Mouse (Mus musculus): ENCODE measurements at regions not wholly inside any gene's neighbourhood (a gene's known extent, or its start where the extent isn't known, plus 50 kb on each side); places are given as distances from the start of the nearest gene placed in this dataset.

DNA sequence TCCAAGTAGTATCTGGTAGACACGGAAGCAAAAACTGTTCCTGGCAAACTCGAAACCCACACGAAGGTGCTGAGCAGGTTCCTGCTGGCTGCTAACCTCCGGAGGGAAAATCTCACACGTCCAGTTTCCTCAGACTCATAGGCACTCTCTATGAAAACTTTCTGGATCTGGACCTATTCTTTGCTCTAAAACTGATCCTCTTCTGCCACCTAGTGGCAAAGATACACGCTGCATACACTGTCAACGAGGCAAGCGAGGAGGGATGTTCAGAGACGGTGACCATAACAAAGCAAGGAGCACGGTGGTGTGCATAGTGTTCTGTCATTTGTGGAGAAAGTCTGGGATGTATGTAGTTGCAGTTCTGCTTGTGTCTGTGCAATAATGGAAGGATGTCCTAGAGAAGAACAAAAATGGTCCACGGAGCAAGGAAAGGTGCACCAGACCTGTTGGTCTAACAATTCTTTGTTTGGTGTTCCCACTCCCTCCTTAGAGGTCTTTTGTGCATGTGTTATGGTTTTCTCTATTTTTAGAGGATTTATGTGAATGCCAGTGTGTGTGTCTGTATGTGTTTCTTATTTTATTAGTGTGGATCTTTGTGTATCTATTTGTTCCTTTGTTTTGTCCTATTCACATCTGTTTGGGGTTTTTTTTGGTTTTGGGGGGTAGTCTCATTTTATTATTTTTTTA, 57.0 kb upstream of the Siglech start:
- Histone ChIP-seq H3K4me3 (ENCODE audit: low read depth, low read length) (peak overlapping the region; percentile 12; the same call in 1 of the 2 replicates), H3K4me2 (ENCODE audit: low read depth, low read length, poor library complexity, severe bottlenecking) (peak overlapping the region; percentile 31), H3K27me3 (ENCODE audit: insufficient read depth, low read length) (no peaks in the 10 kb centered on the region), H3K27ac (ENCODE audit: low read depth, low read length) (no peak overlapping the region), H3K4me1 (ENCODE audit: insufficient read depth, low read length) (no peaks in the 10 kb centered on the region), H3K36me3 (ENCODE audit: insufficient read depth, low read length) (no peaks in the 10 kb centered on the region), H3K9ac (replicated peaks; ENCODE audit: low read length, poor library complexity, severe bottlenecking) (peak overlapping the region; percentile 33; the same call in 1 of the 2 replicates), H3K9me3 (ENCODE audit: low read length) (no peaks in the 10 kb centered on the region)
- 6% methylated on average over 11 of the region's 11 CpGs for WGBS
- peak; percentile 93 for DNase-seq (ENCODE audit: low spot score)
- peak; percentile 99 for TF ChIP-seq CTCF (IDR thresholded peaks at IDR 0.05)
- ATAC-seq (ENCODE audit: low FRiP score) = peak; percentile 88
